Mouse (Mus musculus) MEL-GATA-1-ER (cell line): ENCODE measurements around the gene Snx29.
"Not testable (repeated sequence)": the region's sequence is repeated elsewhere in the genome, so short reads cannot be mapped to it uniquely, and the experiment has no call there.

Experiments used
- DNase-seq: peaks from one replicate; pipeline ENCODE4 v3.0.0-alpha.2; 2012; ENCODE audit warnings: low read depth; ENCODE audit errors: extremely low read depth

Gene Snx29

DNA sequence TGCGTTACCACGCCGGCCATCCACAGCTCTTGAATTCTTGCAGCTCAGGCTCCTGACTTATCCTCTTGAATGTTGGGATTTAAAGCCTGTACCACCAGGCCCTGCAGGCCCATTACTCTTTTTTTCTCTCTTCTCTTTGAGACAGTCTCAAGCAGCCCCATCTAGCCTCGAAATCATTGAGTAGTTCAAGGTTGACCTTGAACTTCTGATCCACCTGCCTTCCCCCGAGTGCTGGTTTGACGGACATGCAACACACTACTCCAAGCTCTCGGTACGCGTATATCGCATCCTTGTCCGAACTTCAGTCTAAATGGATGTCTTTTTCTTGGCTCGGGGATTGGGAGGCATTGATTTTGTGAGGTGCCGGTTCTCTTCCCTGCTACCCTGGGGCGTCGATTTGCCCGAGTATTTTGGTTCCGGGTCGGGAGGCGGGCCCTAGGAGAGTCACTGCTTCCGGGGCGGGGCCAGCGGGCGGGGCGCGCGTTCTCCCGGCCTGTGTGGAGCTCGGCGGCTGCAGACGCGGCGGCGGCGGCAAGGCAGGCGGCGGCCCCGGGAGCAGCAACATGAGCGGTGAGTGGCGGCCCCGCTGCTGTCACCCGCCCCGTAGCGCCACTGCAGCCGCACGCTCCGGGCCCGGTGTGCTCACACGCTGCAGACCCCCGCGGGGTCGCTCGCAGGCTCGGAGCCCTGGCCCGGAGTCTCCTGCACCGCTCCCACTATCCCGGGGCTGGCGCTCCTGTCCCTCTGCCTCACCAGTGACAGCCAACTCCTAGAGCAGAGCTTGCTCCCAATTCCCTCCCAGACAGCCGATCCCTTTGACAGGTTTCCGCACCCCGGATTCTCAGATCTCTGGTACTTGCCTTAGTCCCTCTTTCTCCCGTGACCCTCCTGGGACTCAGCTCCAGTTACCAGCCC, at the start of gene Snx29:
TSS of gene Snx29 (plus strand) at position 500 of the 915 bp plus-strand sequence.
- DNase-seq = peak; percentile 56

DNA sequence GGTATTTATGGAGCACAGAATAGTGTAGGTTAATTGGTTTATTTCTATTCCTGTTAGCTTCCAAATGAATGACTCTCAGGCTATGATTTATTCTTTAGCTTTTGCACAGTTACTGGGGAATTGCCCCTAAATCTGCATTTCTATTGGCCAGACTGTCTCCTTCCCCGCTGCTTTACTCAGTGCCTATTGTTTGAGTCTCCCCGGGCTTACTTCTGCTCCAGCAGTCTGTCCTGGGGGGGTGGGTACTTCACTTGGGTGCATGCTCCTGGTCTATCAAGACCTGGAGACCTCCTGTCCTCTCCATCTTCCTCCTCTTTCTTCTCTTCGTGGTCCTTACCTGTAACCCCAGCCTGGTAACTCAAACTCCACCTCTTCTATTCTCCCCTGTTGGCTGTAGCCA, 45.8 kb upstream of the Snx29 start:
- no peak for DNase-seq

DNA sequence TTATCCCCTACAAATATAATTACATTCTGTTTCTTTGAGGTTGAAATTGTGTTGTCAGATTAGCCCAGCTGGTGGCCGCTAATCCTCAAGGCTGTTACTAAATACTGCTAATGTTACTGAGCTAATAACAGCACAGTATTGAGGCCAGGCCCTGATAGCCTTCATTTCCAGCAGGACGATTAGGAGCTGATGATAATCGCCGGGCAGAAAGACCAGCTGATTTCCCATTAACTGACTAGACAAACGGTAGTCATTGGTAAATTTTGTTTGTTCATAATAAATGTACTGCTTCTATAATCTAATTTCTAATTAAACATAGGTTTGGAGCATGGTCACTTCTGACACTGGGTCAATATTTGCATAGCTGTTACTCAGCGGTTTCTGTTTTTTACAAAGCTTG, 43.9 kb upstream of the Snx29 start:
- no peak for DNase-seq

DNA sequence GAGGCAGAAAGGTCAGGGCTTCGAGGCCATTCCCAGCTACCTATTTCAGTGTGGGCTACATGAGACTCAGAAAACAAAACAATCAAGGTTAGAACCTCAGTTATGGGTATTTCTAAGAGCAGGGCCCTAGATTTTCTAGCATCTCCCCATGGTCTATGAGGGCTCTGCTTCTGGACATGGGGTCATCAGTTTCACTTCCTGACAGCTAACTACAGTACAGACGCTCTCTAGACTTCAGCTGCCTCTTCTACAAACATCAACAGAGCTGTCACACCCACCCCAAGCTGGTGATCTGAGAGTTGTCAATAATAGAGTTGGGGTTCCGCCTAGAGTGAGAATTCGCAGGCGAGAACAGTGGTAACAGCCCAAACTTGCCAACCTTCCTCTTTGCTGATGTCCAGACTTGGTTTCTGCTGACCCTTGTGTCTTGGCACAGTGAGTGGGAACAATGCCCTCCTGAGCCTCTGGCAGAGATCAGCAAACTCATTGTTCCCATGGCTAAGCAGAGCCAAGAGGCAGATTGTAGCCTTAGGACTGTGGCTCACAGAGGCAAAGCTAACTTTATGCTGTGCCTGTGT, 40.0 kb upstream of the Snx29 start:
- no peak for DNase-seq

DNA sequence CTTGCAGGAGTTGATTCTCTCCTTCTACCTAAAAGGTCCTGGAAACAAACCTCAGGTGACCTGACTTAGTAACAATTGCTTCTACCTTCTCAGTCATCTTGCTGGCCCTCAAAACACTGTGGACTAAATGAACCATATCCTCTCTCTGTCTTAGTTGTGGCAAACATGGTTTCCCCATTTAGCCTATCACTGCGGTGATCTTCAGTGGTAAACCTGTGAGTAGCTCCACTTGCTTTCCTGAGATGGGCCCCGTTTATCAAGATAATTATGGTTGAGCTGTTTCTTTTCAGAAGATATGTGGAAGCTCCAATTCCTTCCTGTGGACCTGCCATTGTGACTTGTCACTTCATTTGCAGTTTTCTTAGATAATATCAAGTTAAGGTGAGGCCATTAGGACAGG, 37.8 kb upstream of the Snx29 start:
- DNase-seq = no peak

DNA sequence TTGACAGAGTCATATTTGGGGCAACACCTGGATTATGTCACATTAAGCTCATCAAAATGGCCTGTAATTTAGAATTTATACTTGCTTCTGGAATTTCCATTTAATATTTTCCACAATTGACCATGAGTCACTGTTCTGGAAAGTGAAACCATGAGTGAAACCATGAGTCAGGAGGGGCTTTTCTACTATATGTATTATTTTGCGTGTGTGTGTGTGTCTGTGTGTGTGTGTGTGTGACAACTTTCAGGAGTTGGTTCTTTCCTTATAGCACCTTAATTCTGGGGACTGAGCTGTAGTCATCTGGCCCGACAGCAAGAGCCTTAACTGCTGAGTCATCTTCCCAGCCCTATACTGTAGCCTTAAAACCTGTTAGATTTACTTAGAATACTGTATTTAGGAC, 36.8 kb upstream of the Snx29 start:
- DNase-seq = no peak

DNA sequence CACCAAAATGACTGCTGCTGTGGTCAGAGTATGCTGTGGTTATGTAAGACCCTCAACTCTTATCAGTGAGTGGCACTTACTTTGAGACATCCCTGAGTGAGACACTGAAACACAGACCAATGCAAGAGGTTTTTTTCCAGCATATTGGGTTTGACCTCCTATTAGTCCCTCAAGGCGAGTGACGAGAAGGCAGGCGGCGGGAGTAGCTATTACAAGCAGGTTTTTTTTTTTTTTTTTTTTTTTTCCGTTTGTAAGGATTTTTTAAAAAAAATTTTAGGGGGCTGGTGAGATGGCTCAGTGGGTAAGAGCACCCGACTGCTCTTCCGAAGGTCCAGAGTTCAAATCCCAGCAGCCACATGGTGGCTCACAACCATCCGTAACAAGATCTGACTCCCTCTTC, 33.8 kb upstream of the Snx29 start:
- DNase-seq = not testable (repeated sequence)

DNA sequence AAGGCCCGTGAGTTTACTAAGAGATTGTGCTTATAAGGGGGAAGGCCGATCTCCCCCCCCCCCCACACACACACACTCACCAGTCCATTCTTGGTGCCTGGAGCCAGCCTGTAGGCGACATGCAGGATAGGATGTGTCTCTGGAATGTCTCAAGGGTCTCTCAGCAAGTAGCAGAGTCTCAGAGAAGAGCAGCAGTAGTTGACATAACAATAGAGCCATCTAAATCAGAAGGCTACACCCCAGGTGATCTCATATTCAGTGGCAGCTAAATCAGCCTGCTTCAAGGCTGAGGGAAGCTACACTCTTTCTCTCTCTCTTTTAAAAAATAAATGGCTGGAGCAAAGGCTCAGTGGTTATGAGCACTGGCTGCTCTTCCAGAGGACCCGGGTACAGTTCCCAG, 27.1 kb upstream of the Snx29 start:
- DNase-seq = not testable (repeated sequence)

DNA sequence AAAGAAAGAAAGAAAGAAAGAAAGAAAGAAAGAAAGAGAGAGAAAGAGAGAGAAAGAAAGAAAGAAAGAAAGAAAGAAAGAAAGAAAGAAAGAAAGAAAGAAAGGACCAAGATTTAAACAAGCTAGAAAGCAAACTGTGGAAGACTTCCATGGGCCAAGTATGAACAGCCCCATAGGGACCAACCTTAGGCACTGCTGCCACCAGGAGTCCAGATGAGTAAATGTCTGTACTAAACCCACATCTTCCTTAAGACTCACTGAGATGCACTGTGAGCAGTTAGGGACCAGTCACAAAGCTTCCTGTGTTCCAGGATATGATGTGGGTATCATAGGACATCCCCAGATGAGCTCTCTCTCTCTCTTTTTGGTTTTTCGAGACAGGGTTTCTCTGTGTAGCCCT, 25.0 kb upstream of the Snx29 start:
- DNase-seq = not testable (repeated sequence)

DNA sequence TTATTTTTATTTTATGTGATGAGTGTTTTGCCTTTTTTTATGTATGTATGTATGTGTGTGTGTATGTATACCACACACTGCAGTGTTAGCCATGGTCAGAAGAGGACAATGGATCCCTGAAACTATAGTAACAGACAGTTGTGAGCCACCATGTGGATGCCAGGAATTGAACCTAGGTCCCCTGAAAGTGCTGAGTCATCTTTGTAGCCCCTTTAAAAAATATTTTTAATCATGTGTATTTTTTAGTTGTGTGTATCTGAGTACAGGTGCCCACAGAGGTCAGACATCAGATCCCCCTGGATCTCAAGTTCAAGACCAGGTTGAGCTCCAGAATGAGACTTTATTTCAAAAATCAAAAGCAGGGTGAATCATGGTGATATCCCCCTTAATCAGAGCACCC, 19.0 kb upstream of the Snx29 start:
- no peak for DNase-seq

DNA sequence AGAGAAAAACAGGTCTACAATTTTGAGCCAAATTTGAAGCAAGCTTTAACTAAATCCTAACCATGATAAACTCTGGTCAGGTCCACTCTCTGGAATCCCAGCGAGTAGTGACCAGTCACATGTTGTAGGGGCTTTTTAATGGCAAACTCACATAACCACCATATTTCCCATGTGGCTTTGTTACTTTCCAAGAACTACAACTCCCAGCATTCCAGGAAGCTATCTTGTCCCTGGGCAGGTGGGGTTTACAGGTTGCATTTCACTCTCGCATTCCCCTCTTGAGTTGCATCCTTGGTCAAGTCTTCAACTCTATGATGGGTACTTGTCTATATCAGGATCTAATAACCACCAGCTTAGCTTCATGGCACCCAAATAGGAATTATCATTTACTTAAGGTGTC, 17.2 kb upstream of the Snx29 start:
- DNase-seq = no peak

DNA sequence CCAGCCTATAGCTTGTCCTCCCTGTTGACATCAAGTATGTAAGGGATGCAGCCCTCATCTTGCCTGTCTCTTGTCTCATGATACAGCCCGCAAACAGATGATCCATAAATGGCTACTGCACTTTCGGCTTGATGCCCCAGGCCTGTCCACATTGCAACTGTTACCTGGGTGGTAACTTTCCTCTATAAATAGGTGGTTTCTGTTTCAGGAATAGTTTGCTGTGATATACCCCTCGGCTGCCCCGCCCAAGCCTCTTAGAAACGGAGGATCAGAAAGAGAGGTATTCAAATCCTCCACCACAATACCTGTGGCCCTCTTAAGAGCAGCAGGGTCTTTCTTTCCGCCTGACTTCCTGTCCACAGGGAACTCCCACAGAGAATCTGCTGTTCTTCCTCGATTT, 9.2 kb upstream of the Snx29 start, which contains the start of gene Tnfrsf17:
TSS of gene Tnfrsf17 (plus strand) at position 301 of the 400 bp plus-strand sequence.
- no peak for DNase-seq

DNA sequence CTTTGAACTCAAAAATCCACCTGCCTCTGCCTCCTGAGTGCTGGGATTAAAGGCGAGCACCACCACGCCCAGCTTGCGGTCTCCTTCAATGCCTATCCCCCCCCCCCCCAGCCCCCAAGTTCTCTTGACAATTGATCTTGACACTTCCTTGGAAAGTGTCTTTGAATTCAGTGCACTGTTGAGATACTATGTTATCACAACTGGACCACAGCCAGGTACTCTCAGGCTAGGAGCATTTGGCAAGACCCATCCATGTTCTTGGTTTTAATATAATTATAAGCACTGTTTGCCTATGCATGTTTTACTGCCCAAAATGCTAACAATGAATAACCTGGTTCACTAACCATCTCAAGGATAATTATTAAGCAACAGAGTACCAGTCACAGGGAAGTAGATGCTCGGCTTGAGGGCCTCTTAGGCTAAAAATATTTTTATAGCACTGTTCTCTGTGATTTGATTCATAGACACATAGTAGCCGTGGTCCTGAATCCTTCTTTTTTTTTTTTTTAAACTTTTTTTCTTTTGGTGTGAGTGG, 6.9 kb upstream of the Snx29 start:
- DNase-seq = peak; percentile 30

DNA sequence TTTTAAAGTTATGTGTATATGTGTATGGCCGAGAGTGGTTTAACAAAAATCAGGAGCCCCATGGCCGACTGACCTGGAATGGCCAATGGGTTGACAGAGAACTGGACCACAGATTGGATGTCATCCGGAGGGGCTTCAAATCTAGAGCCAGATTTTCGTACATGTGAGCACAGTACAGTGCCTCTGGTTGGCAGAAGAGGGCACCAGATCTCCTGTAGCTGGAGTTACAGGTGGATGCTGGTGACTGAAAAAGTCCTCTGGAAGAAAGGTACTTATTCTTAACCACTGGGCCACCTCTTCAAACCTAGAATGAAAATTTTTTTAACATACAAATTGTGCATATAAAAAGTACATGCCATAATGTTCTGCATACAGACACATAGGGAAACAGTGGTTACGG, 6.0 kb upstream of the Snx29 start:
- no peak for DNase-seq

DNA sequence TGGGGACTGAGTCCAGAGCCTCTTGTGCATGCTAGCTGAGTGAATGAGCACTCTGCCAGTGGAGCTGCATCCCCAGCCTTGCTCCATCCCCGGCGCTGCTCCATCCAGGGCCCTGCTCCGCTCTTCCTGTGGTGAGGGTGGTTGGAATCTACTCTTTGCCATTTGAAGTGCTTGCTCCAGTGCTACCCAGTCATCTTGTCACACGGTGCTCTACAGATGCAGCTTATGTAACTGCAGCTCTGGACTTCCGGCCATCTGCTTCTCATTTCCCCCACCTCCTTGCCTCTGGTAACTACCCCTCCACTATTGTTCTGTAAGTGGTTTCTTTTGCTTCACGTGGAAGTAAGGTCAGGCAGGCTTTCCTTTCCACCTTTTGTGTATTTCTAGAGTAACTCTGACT, 5.4 kb upstream of the Snx29 start:
- DNase-seq = no peak

DNA sequence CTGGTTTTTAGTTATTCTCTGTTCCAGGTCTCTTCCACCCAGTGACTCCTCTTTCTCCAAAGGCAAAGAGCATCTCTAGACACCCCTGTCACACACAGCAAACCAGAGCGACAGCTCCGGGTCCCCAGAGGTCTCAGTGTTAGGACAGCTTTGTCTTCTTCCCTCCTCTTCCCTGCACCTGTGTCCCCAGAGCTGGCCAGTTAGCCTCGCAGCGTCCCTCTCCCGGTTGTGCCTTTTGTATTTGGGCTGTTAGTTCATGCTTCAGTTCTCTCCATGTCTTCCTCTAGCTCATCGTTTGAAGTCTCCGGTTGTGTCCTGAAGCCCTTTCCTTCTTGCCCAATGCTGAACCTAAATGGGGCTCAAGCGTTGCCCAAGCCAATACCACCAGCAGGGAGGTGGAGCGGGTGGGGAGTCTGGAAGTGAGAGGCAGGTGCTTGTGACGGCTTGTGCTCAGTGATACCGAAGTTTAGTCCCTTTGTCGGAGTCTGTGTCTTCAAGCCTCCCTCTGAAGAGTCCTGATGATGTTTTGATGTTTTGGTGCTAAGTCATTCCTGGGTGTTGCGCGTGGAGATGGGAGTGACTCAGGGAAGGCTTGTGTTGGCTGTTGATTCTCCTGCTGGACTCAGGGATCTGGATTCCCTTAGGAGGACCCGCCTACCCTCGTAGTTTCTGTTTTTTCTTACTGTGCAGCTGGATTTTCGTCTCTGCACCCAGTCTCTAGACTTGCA, 780 bp downstream of the Snx29 start:
- DNase-seq = peak; percentile 25

DNA sequence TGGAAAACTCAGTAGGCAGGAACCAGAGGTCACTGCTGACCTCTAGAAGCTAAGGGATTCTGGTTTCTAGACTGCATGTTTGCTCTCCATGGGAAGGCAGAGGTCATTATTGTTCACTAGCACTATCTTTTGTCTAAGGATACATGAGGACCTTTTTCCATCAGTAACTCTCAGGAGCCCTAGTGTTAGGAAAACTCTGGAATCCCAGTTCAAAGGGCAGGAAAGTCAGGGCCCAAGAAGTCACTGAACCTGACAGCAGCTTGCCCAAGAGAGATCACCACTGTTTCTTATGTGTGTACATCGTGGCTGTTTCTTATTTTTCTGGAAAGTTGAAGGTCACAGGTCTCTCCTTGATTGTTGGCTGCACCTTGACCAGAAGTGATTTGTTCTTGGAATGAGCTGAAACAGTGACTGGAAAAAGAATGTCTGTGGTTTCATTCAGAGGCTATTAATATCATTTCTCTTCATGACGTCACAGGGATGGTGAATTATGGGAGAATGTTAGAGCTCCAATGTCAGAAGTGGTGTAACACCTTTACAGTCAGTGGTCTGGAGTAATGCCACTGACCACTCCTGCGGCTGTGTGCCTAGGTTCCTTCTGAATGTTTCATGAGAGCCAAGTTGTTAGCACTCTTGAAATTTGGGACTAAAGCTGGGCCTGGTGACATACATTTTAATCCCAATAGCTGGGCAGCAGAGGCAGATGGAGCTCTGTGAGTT, 7.5 kb downstream of the Snx29 start:
- no peak for DNase-seq

DNA sequence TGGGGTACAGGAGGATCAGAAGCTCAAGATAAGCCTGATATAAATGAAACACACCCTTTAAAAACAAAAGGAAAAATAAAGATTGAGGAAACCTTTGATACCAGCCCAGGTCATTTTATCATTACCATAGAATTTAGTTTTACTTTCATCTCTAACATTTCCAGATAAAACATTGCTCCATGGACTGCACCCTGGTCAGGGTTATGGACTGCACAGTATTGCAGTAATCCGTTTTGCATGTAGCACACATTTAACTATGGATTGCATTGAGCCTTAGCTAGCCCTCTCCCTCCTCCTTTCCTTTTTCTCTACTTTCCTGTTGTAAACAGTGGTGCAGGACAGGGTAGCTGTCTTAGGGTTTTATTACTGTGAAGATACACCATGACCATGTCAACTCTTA, 8.3 kb downstream of the Snx29 start:
- DNase-seq = no peak

DNA sequence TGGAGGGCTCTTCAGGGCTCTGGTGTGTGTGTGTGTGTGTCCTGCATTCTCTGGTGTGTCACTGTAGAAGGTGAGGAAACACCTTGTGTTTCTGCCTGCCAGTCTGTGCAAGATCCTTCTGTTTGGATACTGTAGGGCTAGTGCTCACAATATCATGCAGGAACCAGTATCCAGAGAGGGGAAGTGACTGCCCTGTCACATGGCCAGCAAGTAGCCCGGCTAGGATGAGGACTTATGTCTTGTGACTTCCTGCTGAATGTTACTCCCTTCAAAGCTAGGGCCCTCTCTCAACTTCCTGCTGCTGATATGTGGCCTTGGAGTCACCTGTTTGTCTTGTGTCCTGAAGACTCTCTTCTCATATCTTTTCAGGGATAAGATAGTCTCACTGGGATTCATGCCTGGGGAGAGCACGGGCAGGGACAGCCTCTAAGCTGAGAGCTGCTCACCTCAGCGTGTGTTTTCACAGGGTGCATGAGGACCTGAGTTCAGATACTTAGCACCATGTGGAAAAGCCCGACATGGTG, 20.6 kb downstream of the Snx29 start:
- DNase-seq = peak; percentile 36

DNA sequence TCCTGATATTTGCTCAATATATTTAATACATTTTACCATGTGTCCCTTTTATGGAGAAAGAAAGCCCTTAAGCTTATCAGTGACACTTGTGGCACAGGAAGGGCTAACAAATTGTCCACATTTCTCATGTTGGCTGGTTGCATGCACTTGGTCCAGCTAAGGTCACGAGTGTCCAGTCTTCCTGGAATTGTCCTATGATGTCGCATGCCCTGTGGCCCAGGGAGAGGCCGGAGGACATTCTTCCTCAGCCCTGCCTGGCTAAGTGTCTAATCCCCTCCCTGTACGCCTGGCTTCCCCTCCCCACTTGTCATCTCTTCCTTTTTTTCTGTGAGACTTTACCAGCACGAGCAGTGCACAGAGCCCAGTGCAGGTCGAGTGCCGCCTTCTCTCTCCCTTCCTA, 29.2 kb downstream of the Snx29 start:
- no peak for DNase-seq

DNA sequence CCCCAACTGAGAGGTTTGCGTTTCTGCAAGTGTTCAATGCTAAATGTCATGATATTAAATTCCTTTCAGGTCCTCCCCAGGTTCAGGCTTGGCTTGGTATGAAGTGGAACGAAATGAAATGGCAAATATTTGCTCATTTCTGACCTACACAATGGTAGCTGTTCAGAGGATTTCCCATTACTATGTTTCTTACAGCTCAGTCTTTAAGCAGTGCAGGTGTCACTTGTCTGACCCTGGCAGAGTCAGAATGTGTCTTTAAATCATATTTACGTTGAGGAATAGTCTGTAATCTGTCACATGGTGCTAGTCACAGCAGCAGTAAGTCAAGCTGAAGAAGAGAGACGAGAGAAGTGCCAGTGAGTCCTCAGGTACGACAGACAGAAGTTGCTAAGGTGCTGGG, 36.5 kb downstream of the Snx29 start:
- DNase-seq = no peak
